Mouse (Mus musculus): ENCODE results near the gene Vps35l. TPM values are rescaled to one million over a fixed set of nuclear protein-coding genes. Genes with fewer than 3 reads are reported as not detected.

Gene Vps35l
- polyA plus RNA-seq, 1 experiment from 2014 or later, result 66.2 TPM

DNA sequence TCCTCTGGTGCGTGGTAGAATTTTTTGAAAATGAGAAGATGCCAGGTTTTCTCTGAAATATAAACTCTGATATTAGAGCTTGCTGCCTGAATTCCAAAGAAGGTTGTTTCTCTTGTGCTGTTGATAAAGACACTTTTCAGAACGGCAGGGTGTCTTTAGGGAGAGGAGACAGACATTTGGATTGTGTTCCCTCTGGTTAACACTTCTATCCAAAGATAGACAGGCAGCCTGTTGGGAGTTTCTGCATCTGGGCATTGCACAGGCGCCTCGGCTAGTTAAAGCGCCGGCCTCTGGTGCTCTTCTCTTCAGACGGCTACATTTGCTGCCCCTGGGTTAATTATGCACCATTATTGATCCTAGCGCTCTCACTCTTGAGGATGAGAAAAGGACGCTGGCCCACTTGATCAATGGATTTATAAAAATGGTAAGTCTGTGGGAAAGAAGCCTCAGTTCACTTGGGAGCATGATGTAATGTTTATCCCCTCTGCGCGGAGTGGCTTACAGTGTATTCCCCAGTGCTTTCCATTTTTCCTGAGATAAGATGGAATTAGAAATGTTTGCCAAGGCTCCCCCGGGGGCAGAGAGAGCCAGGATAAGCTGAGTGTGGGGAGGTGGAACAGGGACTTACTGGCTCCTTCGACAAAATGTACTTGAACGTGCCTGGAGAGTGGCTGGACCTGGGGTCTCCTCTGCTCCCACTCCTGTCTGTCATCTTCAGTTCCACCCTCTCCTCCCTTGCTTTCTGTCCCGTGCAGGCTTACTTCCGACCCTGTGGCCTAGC, 66.8 kb downstream of the Vps35l start:
- H3K4me3 ChIP-seq (ENCODE audit: low read depth, low read length), result no peak overlapping the region
- H3K4me2 ChIP-seq (ENCODE audit: low read depth, severe bottlenecking), result no peak overlapping the region
- no peak for ATAC-seq (ENCODE audit: insufficient number of reproducible peaks, low FRiP score, low TSS enrichment, low read depth)
- no peaks in the 10 kb centered on the region for H3K4me1 ChIP-seq (ENCODE audit: control insufficient read depth, insufficient read depth, low read length)
- H3K36me3 ChIP-seq (ENCODE audit: control insufficient read depth, insufficient read depth, low read length), result no peaks in the 10 kb centered on the region
- 86% methylated on average over 16 of the region's 16 CpGs for WGBS
- H3K9me3 ChIP-seq (ENCODE audit: control insufficient read depth, low read length), result no peaks in the 10 kb centered on the region
- H3K9ac ChIP-seq (ENCODE audit: low read length), result no peak overlapping the region
- no peak overlapping the region for H3K27ac ChIP-seq (replicated peaks; ENCODE audit: low read depth, low read length)
- no peak for DNase-seq (ENCODE audit: low spot score)
- no peaks in the 10 kb centered on the region for H3K27me3 ChIP-seq (ENCODE audit: control insufficient read depth, insufficient read depth, low read length)

DNA sequence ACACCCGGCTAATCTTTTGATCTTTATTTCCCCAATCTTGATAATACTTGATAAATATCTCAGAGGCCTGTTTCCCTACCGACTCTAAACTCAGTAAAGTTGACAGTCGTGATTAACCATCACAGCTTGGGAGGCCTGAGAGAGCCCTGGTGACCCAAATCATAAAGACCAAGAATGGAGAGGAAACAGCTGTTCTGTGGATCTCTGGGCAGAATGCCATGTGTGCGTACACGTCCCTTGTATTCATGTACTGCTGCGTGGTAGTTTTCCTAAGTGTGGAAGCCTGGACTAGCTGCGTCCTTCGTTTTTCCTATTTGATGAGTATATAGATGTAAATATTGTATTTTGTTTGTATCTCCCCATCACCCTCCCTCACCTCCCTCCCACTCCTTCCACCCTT, 67.9 kb downstream of the Vps35l start:
- H3K27me3 ChIP-seq (ENCODE audit: control insufficient read depth, insufficient read depth, low read length), result no peaks in the 10 kb centered on the region
- H3K4me2 ChIP-seq (ENCODE audit: low read depth, severe bottlenecking), result no peak overlapping the region
- H3K4me1 ChIP-seq (ENCODE audit: control insufficient read depth, insufficient read depth, low read length), result no peaks in the 10 kb centered on the region
- ATAC-seq (ENCODE audit: insufficient number of reproducible peaks, low FRiP score, low TSS enrichment, low read depth) (no peak), DNase-seq (ENCODE audit: low spot score) (no peak)
- no peak overlapping the region for H3K9ac ChIP-seq (ENCODE audit: low read length)
- WGBS, result 89% methylated on average over 8 of the region's 8 CpGs
- no peaks in the 10 kb centered on the region for H3K9me3 ChIP-seq (ENCODE audit: control insufficient read depth, low read length)
- no peaks in the 10 kb centered on the region for H3K36me3 ChIP-seq (ENCODE audit: control insufficient read depth, insufficient read depth, low read length)
- H3K27ac ChIP-seq (replicated peaks; ENCODE audit: low read depth, low read length), result no peak overlapping the region
- no peak overlapping the region for H3K4me3 ChIP-seq (ENCODE audit: low read depth, low read length)

DNA sequence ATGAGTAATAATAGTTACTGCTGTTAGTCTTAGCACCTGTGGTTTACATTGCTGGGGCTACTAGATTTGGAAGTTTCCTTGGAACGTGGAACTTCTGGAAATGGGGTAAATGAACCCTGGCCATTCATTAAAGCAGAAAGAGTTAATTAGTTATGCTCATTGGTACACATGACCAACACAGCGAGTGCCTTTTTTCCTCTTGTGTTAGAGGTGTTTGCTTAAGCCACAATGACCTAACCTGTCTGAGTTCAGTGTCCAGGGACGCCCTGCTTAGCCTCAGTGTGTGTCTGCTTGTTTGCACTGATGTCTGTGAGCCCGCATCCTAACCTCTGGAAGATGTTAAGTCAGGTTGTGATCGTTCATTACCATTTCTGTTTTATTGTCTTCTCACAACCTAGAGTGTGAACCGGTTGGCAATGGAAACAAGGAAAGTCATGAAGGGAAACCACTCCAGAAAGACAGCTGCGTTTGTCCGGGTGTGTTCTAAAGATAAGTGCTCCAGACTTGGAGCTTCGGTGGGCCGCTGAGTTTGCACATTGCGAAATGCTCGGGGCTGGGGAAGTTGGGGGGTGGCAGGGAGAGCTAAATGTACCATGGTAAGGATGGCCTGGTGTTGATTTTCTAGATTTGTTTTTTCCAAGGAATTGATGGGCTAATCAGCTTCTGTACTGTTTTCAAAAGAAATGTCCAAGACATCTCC, 71.5 kb downstream of the Vps35l start:
- Histone ChIP-seq H3K4me2 (ENCODE audit: low read depth, severe bottlenecking) (no peak overlapping the region), H3K27me3 (ENCODE audit: control insufficient read depth, insufficient read depth, low read length) (no peaks in the 10 kb centered on the region), H3K4me3 (ENCODE audit: low read depth, low read length) (no peak overlapping the region), H3K9me3 (ENCODE audit: control insufficient read depth, low read length) (no peaks in the 10 kb centered on the region), H3K36me3 (ENCODE audit: control insufficient read depth, insufficient read depth, low read length) (no peaks in the 10 kb centered on the region), H3K4me1 (ENCODE audit: control insufficient read depth, insufficient read depth, low read length) (no peaks in the 10 kb centered on the region), H3K27ac (replicated peaks; ENCODE audit: low read depth, low read length) (no peak overlapping the region), H3K9ac (ENCODE audit: low read length) (no peak overlapping the region)
- DNase-seq (ENCODE audit: low spot score) (no peak), ATAC-seq (ENCODE audit: insufficient number of reproducible peaks, low FRiP score, low TSS enrichment, low read depth) (no peak)
- WGBS, result 89% methylated on average over 12 of the region's 12 CpGs

DNA sequence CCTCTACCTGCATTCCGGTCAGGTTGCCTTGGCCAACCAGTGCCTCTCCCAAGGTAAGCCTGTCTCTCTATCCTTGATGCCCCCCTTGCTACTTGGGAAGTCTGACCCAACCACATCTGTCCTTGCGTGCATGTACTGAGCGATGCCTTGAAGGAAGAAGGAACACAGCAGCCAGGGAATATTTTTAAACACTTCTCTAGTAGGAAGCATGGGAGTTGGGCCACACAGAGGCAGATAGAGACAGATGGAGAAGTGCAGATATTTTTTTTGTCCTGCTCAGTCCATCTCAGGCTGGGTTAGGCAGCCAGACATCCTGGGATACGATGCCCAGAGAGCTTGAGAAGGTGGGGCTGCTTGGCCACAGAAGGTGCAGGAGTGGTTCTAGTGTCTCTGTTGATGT, 73.6 kb downstream of the Vps35l start:
- no peak for ATAC-seq (ENCODE audit: insufficient number of reproducible peaks, low FRiP score, low TSS enrichment, low read depth)
- Histone ChIP-seq H3K4me3 (ENCODE audit: low read depth, low read length) (no peak overlapping the region), H3K4me2 (ENCODE audit: low read depth, severe bottlenecking) (no peak overlapping the region), H3K4me1 (ENCODE audit: control insufficient read depth, insufficient read depth, low read length) (no peaks in the 10 kb centered on the region), H3K36me3 (ENCODE audit: control insufficient read depth, insufficient read depth, low read length) (no peaks in the 10 kb centered on the region), H3K27ac (replicated peaks; ENCODE audit: low read depth, low read length) (no peak overlapping the region), H3K9ac (ENCODE audit: low read length) (no peak overlapping the region), H3K27me3 (ENCODE audit: control insufficient read depth, insufficient read depth, low read length) (no peaks in the 10 kb centered on the region), H3K9me3 (ENCODE audit: control insufficient read depth, low read length) (no peaks in the 10 kb centered on the region)
- DNase-seq (ENCODE audit: low spot score), result no peak
- 94% methylated on average over 4 of the region's 4 CpGs for WGBS

DNA sequence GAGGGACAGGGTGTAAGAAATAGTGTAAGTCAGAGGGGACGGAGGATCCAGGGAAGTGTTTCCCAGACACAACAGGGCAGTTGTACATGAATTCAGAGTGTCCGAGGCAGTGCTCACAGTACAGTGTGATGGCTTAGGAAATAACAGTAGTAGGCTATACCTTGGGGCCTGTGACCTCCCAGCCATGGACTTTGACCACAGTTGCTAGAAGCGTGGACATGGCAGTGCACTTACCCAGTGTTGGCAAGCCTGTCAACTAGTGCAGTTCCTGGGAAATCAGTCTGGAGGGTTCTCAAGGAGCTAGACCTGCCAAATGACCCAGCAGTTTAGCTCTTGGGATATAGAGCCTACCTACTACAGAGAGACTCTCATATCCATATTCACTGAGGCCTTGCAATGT, 76.2 kb downstream of the Vps35l start:
- WGBS, result 91% methylated on average over 3 of the region's 3 CpGs
- no peaks in the 10 kb centered on the region for H3K36me3 ChIP-seq (ENCODE audit: control insufficient read depth, insufficient read depth, low read length)
- no peak overlapping the region for H3K9ac ChIP-seq (ENCODE audit: low read length)
- DNase-seq (ENCODE audit: low spot score), result no peak
- no peak overlapping the region for H3K4me3 ChIP-seq (ENCODE audit: low read depth, low read length)
- H3K27me3 ChIP-seq (ENCODE audit: control insufficient read depth, insufficient read depth, low read length), result no peaks in the 10 kb centered on the region
- ATAC-seq (ENCODE audit: insufficient number of reproducible peaks, low FRiP score, low TSS enrichment, low read depth), result no peak
- no peak overlapping the region for H3K4me2 ChIP-seq (ENCODE audit: low read depth, severe bottlenecking)
- no peaks in the 10 kb centered on the region for H3K4me1 ChIP-seq (ENCODE audit: control insufficient read depth, insufficient read depth, low read length)
- H3K9me3 ChIP-seq (ENCODE audit: control insufficient read depth, low read length), result no peaks in the 10 kb centered on the region
- H3K27ac ChIP-seq (replicated peaks; ENCODE audit: low read depth, low read length), result no peak overlapping the region

DNA sequence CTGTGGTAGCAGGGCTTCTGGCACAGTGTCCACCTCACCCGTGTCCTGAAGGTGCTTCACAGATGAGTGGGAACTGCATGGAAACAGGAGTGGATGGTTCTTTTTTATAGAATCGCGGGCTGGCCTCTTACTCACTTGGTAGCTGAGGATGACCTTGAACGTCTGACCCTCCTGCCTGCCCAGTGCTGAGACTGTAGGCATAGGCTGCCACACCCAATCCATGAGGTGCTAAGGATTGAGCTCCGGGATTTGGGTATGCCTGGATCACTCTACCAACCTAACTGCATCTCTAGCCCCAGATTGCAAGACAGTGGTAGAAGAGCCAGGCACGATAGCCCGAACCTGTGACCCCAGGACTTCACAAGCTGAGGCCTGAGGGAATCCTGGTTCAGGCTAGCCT, 77.7 kb downstream of the Vps35l start:
- DNase-seq (ENCODE audit: low spot score) (no peak), ATAC-seq (ENCODE audit: insufficient number of reproducible peaks, low FRiP score, low TSS enrichment, low read depth) (no peak)
- Histone ChIP-seq H3K9me3 (ENCODE audit: control insufficient read depth, low read length) (no peaks in the 10 kb centered on the region), H3K9ac (ENCODE audit: low read length) (no peak overlapping the region), H3K4me1 (ENCODE audit: control insufficient read depth, insufficient read depth, low read length) (no peaks in the 10 kb centered on the region), H3K27ac (replicated peaks; ENCODE audit: low read depth, low read length) (no peak overlapping the region), H3K4me3 (ENCODE audit: low read depth, low read length) (no peak overlapping the region), H3K4me2 (ENCODE audit: low read depth, severe bottlenecking) (no peak overlapping the region), H3K27me3 (ENCODE audit: control insufficient read depth, insufficient read depth, low read length) (no peaks in the 10 kb centered on the region), H3K36me3 (ENCODE audit: control insufficient read depth, insufficient read depth, low read length) (no peaks in the 10 kb centered on the region)
- 91% methylated on average over 7 of the region's 7 CpGs for WGBS

DNA sequence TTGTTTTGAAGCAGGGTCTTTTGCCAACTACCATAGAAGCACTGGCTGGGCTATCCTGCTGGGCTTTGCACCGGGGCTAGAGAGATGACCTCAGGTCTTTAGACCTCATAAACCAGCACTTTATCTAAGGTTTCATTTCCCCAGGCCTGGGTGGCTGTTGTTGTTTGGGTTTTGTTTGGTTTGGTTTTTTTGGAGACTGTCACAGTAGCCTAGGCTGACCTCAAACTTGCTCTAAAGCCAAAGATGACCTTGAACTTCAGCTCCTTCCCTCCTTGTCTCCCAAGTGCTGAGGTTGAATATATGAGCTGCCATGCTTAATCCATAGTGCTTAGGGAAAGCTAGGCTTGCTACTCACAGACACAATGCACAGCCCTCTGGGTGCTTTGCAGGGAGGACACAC, 79.6 kb downstream of the Vps35l start:
- Histone ChIP-seq H3K4me3 (ENCODE audit: low read depth, low read length) (no peak overlapping the region), H3K9ac (ENCODE audit: low read length) (no peak overlapping the region), H3K27ac (replicated peaks; ENCODE audit: low read depth, low read length) (no peak overlapping the region), H3K9me3 (ENCODE audit: control insufficient read depth, low read length) (no peaks in the 10 kb centered on the region), H3K4me1 (ENCODE audit: control insufficient read depth, insufficient read depth, low read length) (no peaks in the 10 kb centered on the region), H3K27me3 (ENCODE audit: control insufficient read depth, insufficient read depth, low read length) (no peaks in the 10 kb centered on the region), H3K36me3 (ENCODE audit: control insufficient read depth, insufficient read depth, low read length) (no peaks in the 10 kb centered on the region), H3K4me2 (ENCODE audit: low read depth, severe bottlenecking) (no peak overlapping the region)
- no peak for ATAC-seq (ENCODE audit: insufficient number of reproducible peaks, low FRiP score, low TSS enrichment, low read depth)
- no peak for DNase-seq (ENCODE audit: low spot score)
- WGBS, result 78% methylated on average over 1 of the region's 1 CpGs

DNA sequence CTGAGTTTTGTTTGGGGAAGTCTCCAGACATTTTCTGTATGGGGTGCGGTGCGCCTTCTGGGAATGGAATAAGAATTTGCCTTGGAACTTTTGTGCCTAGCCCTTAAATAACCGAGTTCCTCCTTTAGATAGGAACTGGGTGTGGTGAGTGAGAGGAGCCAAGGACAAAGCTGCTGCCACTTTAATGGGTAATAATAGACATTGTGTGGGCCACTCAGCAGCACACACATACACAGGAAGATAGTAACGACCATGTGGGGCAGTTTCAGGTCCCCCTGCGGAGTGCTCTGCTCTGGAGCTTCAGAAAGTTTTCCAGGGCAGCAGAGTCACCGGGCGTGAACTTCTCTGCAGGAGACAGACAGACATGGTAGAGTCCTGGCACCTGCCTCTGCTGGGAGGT, 81.3 kb downstream of the Vps35l start:
- 82% methylated on average over 7 of the region's 7 CpGs for WGBS
- no peak overlapping the region for H3K9ac ChIP-seq (ENCODE audit: low read length)

More for the DNA sequence above, 81.3 kb downstream of the Vps35l start:
- Histone ChIP-seq H3K36me3 (ENCODE audit: control insufficient read depth, insufficient read depth, low read length) (no peaks in the 10 kb centered on the region), H3K27me3 (ENCODE audit: control insufficient read depth, insufficient read depth, low read length) (no peaks in the 10 kb centered on the region), H3K4me1 (ENCODE audit: control insufficient read depth, insufficient read depth, low read length) (no peaks in the 10 kb centered on the region), H3K4me2 (ENCODE audit: low read depth, severe bottlenecking) (no peak overlapping the region), H3K27ac (replicated peaks; ENCODE audit: low read depth, low read length) (no peak overlapping the region), H3K4me3 (ENCODE audit: low read depth, low read length) (no peak overlapping the region), H3K9me3 (ENCODE audit: control insufficient read depth, low read length) (no peaks in the 10 kb centered on the region)
- ATAC-seq (ENCODE audit: insufficient number of reproducible peaks, low FRiP score, low TSS enrichment, low read depth) (no peak), DNase-seq (ENCODE audit: low spot score) (no peak)

All from limb, embryonic 11.5 days (tissue).